Mouse (Mus musculus) heart, postnatal 10 days (tissue): ENCODE measurements at regions not wholly inside any gene's neighbourhood (a gene's known extent, or its start where the extent isn't known, plus 50 kb on each side); places are given as distances from the start of the nearest gene placed in this dataset.
"Not testable (repeated sequence)": the region's sequence is repeated elsewhere in the genome, so short reads cannot be mapped to it uniquely, and the experiment has no call there.

Experiments used
- DNase-seq, 2 experiments: peaks; one replicate each; pipeline ENCODE4 v3.0.0; 2021
- intact Hi-C: fragments of 180-260 bp; cut with DNase I; formaldehyde crosslinking; loops from one replicate; pipeline ENCODE4 v1.15.1; 2025

DNA sequence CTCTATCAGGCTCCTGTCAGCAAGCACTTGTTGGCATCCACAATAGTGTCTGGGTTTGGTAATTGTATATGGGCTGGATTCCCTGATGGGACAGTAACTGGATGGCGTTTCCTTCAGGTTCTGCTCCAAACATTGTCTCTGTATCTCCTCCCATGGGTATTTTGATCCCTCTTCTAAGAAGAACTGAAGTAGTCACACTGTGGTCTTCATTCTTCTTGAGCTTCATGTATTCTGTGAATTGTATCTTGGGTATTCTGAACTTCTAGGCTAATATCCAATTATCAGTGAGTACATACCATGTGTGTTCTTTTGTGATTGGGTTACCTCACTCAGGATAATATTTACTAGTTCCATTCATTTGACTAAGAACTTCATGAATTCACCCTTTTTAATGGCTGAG is 119.2 kb upstream of the Gm21119 start:
- DNase-seq, intact Hi-C loops: not testable (repeated sequence)

DNA sequence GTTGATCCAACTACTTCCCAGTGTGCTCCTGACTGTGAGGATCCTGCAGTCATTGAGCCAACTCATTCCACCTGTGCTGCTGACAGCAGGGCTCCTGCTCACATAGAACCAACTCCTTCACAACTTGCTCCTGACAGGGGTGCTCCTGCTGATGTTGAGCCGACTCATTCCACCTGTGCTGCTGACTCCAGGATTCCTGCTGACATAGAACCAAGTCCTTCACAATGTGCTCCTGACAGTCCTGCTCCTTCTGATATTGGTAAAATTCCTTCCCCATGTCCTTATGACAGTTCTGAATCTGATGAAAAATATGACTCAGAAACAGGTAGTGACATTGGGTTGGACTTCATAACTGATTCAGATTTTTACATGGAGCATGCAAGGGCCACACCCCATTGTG is 100.8 kb upstream of the Gm21119 start:
- intact Hi-C loops, DNase-seq: not testable (repeated sequence)

DNA sequence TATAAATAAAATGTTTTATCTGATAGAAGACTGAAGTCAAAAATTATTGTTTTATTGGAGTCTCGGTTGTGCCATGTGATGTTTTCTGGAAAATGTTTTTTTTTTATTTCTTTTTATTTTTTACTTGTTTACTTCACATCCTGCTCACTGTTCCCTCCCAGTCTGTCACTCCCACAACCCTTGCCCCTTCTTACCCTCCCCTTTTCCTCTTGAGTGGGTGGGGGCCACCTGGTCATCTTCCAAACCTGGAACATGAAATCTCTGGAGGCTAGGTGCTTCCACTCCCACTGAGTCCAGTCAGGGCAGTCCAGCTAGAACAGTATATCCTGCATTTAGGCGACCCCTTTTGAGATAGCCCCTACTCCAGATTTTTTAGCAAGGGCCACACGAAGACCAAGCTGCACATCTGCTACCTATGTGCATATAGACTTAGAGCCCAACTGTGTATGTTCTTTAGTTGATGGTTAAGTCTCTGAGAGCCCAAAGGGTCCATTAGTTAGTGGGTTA is 98.3 kb upstream of the Gm21119 start:
- DNase-seq, intact Hi-C loops: not testable (repeated sequence)

DNA sequence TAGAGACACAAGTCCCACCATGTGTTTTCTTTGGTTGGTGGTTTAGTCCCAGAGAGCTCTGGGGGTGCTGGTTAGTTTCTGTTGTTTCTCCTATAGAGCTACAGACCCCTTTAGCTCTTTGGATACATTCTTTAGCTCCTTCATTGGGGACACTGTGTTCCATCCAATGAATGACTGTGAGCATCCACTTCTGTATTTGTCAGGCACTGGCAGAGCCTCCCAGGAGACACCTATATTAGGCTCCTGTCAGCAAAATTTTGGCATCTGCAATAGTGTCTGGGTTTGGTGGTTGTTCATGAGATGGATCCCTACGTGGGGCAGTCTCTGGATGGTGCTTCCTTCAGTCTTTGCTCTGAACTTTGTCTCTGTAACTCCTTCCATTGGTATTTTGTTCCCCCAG is 97.2 kb upstream of the Gm21119 start:
- intact Hi-C loops, DNase-seq: not testable (repeated sequence)

DNA sequence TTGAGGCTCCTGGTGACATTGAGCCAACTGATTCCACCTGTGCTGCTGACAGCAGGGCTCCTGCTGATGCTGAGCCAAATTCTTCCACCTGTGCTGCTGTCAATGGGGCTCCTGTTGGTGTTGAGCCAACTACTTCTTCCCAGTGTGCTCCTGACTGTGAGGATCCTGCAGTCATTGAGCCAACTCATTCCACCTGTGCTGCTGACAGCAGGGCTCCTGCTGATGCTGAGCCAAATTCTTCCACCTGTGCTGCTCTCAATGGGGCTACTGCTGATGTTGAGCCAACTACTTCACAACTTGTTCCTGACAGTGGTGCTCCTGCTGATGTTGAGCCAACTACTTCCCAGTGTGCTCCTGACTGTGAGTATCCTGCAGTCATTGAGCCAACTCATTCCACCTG is 90.2 kb upstream of the Gm21119 start:
- DNase-seq, intact Hi-C loops: not testable (repeated sequence)

DNA sequence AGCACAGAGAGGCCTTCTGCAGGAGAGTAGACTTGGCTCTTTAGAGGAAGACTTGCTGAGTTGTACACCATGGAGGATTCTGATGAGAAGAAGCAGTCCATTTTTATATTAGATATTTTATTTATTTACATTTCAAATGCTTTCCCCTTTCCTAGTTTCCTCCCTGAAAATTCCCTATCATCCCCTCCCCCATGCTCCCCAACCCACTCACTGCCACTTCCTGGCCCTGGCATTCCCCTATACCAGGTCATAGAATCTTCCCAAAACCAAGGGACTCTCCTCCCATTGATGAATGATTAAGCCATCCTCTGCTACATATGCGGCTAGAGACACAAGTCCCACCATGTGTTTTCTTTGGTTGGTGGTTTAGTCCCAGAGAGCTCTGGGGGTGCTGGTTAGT is 85.7 kb upstream of the Gm21119 start:
- DNase-seq, intact Hi-C loops: not testable (repeated sequence)

DNA sequence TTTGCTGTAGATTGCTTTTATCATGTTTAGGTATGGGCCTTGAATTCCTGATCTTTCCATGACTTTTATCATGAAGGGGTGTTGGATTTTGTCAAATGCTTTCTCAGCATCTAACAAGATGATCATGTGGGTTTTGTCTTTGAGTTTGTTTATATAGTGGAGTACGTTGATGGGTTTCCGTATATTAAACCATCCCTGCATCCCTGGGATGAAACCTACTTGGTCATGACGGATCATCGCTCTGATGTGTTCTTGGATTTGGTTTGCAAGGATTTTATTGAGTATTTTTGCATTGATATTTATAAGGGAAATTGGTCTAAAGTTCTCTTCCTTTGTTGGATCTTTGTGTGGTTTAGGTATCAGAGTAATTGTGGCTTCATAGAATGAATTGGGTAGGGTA is 75.7 kb upstream of the Gm21119 start:
- intact Hi-C loops, DNase-seq: not testable (repeated sequence)

DNA sequence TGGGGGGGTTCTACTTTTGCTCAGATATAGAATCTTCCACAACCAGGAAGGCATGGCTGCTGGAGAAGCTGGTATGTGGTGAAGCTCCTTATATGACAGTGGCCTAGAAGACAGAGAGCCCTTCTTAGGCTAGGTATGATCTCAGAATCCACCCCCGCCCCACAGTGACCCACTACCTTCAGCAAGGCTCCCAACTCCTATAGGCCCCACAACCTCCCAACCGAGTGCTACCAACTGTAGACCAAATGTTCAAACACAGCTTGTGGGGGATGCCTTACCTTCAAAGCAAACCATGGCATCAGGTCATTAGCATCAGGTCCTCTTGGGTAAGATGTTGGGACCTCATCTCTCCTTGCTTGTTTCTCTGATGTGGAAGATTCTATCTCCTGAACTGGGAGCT is 70.6 kb upstream of the Gm21119 start:
- intact Hi-C loops, DNase-seq: not testable (repeated sequence)

DNA sequence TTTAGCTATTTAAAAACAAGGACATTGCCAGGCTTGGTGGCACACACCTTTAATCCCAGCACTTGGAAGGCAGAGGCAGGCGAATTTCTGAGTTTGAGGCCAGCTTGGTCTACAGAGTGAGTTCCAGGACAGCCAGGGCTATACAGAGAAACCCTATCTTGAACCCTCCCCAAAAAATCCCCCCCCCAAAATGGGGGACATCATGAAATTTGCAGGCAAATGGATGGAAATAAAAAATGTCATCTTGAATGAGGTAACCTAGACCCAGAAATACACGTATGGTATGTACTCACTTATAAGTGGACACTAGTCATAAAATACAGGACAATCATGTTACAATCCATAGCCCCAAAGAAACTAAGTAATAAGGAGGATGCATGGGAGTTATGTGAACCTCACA is 69.4 kb upstream of the Gm21119 start:
- intact Hi-C loops, DNase-seq: not testable (repeated sequence)

DNA sequence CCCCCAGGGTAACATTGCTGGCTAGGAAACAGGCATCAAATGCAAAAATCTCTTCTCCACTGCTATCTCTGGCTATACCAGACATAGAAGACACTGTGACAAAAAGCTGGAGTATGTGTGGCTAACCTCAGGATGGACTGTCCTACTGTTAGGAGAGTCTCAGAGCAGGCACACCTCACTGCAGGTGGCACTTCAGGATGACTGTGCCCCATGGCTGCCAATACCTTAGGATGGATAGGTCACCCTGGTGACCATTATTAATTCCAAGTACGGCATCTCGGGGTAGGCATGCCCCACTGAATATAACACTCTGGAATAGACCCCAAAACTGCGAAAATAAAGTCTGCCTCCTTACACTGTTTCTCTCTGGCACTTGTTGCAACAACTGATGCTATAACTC is 68.3 kb upstream of the Gm21119 start:
- DNase-seq, intact Hi-C loops: not testable (repeated sequence)

DNA sequence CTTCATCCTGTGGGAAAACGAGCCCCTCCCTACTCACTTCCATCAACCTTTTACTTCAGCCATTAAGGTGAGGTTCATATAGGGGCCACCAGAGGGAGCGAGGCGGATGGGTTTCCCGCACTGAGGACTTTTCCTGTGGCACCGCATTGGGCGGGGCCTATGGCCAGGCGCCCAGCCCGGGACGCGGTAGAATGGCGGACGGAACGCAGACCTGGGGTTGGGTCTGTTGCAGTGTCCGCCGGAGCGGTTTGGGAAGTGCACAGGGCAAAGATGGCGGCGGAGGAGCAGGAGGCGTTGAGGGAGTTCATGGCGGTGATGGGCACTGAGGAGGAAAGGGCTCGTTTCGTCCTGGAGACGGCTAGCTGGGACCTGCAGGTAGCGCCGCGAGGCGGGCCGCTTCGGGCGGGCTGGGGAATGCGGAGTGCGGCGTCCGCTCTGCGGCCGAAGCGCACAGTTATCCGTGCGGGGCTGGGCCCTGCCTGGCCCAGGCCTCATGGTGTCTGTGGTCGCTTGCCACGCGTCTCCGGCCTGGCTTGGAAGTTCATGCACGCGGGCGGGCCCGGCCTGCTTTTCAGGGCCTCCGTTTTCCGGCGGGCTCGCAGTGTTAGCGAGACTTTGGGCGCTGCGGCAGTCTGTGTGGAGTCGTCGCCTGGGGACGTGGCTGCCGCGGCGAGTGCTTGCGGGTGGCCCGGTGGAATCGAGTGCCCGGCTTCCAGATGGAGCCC is 64.5 kb upstream of the Gm21119 start:
- intact Hi-C loops: not testable (repeated sequence)
- peak; percentile 97 to 98 for DNase-seq

DNA sequence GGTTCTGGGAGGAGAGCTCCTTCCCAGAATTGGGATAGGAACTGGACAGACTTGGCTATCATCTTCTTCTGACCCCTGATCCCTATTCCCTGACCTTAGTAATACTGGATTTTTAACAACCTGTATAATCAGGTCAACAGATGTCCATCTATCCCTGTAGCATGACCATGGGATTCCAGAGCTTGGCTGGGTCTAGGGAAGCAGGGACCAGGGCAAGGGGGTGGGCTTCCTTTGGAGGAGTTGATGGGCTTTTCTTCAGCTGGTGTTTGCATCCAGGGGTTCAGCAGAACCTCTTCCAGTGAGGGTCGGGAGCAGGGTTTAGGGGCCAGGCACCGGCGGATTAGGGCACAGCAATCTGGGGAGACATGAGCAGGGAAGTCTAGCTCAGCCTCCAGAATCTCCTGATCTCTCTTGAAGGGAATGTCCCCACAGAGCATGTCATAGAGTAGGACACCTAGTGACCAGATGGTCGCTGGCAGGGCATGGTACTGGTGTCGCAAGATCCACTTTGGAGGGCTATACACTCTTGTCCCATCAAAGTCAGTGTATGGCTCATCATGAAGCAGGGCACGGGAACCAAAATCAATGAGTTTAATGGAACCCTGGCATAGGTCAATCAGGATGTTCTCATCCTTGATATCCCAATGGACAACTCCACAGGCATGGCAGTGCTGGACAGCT is 58.1 kb upstream of the Gm21119 start:
- DNase-seq, intact Hi-C loops: not testable (repeated sequence)

DNA sequence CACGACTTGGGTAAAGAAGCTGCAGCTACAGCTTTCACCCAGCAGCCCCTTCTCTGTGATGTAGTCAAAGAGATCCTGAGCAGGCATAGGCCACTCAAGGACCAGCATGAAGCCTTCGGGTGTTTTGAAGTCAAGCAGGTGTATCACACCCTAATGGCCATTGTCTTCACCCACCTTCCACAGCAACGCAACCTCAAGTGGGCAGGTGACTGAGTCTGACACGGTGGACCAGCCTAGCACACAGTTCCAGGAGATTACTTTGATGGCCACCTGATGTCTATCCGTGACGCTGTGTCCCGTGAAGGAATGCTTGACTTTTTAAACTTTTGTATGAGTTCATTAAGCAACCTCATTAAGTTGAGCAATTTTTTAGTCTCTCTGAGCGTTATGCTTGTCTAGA is 57.5 kb upstream of the Gm21119 start:
- DNase-seq, intact Hi-C loops: not testable (repeated sequence)

DNA sequence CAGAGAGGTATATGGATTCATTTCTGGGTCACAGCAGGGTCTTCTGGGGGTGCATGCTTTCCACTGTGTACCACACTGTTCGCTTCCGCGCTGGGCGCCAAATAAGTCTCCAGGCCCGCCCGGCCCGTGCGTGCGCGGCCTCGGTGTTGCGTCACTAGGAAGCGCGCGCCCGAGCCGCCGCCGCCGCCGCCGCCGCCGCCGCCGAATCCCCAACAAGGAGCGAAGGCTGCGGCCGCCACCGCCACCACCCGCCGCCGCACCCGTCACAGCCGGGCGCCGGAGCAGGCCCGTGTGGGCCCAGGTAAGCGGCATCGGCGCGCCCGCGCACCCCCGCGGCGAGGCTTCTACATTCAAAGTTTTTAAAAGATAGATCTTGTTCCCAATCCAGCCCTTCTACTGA is 57.1 kb upstream of the Gm21119 start:
- intact Hi-C loops: not testable (repeated sequence)
- peak; percentile 52 to 56 for DNase-seq
